Mouse (Mus musculus) hindbrain, postnatal 0 days (tissue): Measurements from ENCODE around the gene Rmnd1. TPM values are rescaled to one million over a fixed set of nuclear protein-coding genes. Genes with fewer than 3 reads are reported as not detected.

Experiments used
- ATAC-seq: fragments of 200-750 bp; cut with Nextera tagmentation; 2 replicates; pipeline ENCODE4 v1.8.0; 2017; ENCODE audit warnings: mild to moderate bottlenecking, moderate TSS enrichment, moderate library complexity
- DNase-seq: peaks from one replicate; pipeline ENCODE4 v3.0.0-alpha.2; 2015; ENCODE audit warnings: low spot score
- H3K27ac ChIP-seq: fragments of 300-500 bp; sonication (generic); 2 replicates; pipeline ENCODE4 v1.5.1; 2014; ENCODE audit warnings: mild to moderate bottlenecking
- H3K27me3 ChIP-seq: fragments of 300-500 bp; sonication (generic); 2 replicates; pipeline ENCODE4 v1.6.1; 2014; ENCODE audit warnings: low read length, mixed read lengths; ENCODE audit not compliant: insufficient read depth
- H3K36me3 ChIP-seq: fragments of 300-500 bp; sonication (generic); 2 replicates; pipeline ENCODE4 v1.6.1; 2014; ENCODE audit warnings: low read length, mixed read lengths; ENCODE audit not compliant: insufficient read depth
- H3K4me1 ChIP-seq: fragments of 300-500 bp; sonication (generic); 2 replicates; pipeline ENCODE4 v1.6.1; 2014; ENCODE audit warnings: antibody characterized with exemption, low read length, mixed read lengths; ENCODE audit not compliant: insufficient read depth
- H3K4me2 ChIP-seq: fragments of 300-500 bp; sonication (generic); 2 replicates; pipeline ENCODE4 v1.6.1; 2014; ENCODE audit warnings: low read depth, mild to moderate bottlenecking, low read length, moderate library complexity, mixed read lengths
- H3K4me3 ChIP-seq: fragments of 300-500 bp; sonication (generic); 2 replicates; pipeline ENCODE4 v1.5.1; 2014; ENCODE audit warnings: low read length
- H3K9ac ChIP-seq: fragments of 300-500 bp; sonication (generic); replicated peaks from 2 replicates; pipeline ENCODE4 v1.6.1; 2014; ENCODE audit warnings: mild to moderate bottlenecking, low read length, moderate library complexity, mixed read lengths
- H3K9me3 ChIP-seq: fragments of 300-500 bp; sonication (generic); 2 replicates; pipeline ENCODE4 v1.6.1; 2016; ENCODE audit warnings: low read length, mixed read lengths
- CTCF ChIP-seq: IDR thresholded peaks from 2 replicates; pipeline ENCODE4 v1.5.1; 2016; ENCODE audit warnings: antibody characterized with exemption, control low read depth, low read depth
- WGBS: fragments of 180-500 bp; shearing (Covaris S2); extraction: QIAGEN DNeasy Blood & Tissue Kit; methylation state at CpG from one replicate; pipeline ENCODE4 v1.1.7; 2014; 5-methylcytosine and 5-hydroxymethylcytosine counted together
- polyA plus RNA-seq: library from polyadenylated mRNA; unstranded; fragments of >200 nt; fragmentation: Nextera tagmentation; extraction: Ambion mirVana; gene quantifications from 2 replicates; pipeline ENCODE4 v1.2.1, GENCODE M21; 2015
- total RNA-seq: library from RNA; depleted of rRNA; stranded (reverse); fragments of >200 nt; gene quantifications from 2 replicates; pipeline ENCODE4 v1.2.3, GENCODE M21; 2014; rRNA removed

The Rmnd1 gene
- total RNA-seq (24.7 and 56.8 TPM in 2 replicates), polyA plus RNA-seq (25.6 and 30.0 TPM in 2 replicates)

DNA sequence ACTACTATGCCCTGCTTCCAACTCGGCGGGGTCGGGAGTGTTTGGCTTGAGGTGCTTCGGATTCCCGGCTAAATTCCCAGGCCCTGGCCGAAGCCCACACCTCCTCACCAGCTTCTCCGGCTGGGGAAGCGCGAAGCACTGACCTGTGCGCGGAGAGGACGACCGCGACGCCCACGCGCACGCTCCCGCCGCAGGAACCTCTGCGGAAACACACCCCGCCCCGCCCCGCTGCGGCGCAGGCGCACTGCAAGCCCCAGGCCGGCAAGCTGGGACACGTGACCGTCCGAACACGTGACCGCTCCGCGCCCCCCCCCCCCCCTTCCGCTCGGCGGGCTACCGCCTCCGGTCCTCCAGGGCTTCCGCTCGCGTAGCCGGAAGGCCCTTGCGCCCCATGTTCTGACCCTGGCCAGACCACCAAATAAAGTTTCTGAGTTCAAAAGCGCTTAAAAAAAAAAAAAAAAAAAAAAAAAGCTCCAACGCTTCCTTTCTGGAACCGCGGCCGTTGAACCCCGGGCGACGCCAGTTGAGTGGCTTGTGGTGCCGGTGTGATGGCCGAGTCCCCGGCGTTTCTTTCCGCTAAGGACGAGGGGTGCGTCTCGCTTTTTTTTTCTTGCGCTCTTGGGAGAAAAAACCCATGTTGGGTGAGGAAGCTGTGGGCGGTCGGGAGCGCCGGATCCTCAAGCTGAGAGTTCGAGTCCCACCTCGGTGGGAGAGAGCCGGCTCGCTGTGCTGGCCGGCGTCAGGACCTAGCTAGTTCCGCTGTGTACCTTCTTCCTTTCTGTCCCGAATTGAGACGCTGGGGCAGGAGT is at the start of gene Rmnd1, which contains the start of gene Armt1:
Gene Rmnd1, minus strand, starts transcription at position 266 of the 809 bp plus-strand sequence.
Gene Armt1, plus strand, starts transcription at position 345 of the 809 bp plus-strand sequence.
- Histone ChIP-seq H3K27me3 (no peaks in the 10 kb centered on the region), H3K9me3 (no peaks in the 10 kb centered on the region), H3K36me3 (no peaks in the 10 kb centered on the region), H3K4me3 (peak within 1 kb of the TSS; percentile 70), H3K27ac (peak within 1 kb of the TSS; percentile 85), H3K9ac (peak within 1 kb of the TSS; percentile 74), H3K4me2 (peak within 1 kb of the TSS; percentile 91), H3K4me1 (0 out of 2 replicates have a peak, but pooled peaks cover 7% of the 10 kb centered on the region)
- ATAC-seq (peak; percentile 95), DNase-seq (peak; percentile 96)
- WGBS, result under 1% methylated on average over 71 of the region's 75 CpGs
- no peak for TF ChIP-seq CTCF

DNA sequence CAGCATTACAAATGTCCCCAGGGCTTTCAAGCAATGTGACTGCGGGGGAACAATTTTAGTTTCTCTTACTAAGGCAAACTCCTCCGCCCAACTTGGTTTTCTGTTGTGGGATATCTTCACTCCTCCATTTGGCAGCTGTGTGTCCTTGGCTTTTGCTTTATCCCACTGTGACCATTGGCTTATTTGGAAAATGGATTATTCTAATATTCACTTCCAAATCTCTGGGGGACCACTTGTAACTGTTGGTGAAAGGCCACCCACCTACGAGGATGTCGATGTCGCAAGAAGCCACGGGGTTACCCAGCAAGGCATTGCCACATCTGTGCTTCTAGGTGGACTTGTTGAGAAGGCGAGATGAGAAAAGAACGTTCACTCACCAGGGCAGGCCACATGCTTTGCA is 49.5 kb upstream of the Rmnd1 start:
- no peaks in the 10 kb centered on the region for H3K9me3 ChIP-seq

DNA sequence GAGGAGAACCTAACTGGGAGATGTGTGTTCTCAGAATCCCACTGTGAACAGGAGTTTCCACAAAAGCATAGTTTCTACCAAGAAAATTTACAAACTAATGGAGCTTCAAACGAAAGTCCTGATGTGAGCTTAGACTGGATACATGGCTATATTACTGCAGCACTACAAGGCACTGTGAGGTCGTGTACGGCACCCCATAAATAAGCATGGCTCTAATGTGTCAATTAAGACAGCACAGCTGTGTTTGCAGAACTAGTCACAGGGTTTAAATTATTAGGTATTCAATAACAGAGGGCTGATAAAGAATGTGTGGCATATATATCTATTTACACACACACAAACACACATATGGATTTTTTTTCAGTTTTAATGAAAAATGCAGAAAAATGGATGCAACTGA is 48.7 kb upstream of the Rmnd1 start:
- ATAC-seq (no peak), DNase-seq (no peak)
- 76% methylated on average over 3 of the region's 3 CpGs for WGBS
- Histone ChIP-seq H3K9me3 (no peaks in the 10 kb centered on the region), H3K27ac (no peak overlapping the region), H3K4me3 (no peak overlapping the region), H3K27me3 (no peaks in the 10 kb centered on the region), H3K36me3 (no peaks in the 10 kb centered on the region), H3K9ac (no peak overlapping the region), H3K4me2 (no peak overlapping the region), H3K4me1 (no peaks in the 10 kb centered on the region)
- TF ChIP-seq CTCF, result no peak

More for the DNA sequence above, 49.5 kb upstream of the Rmnd1 start:
- H3K4me1 ChIP-seq, result no peaks in the 10 kb centered on the region
- H3K9ac ChIP-seq, result no peak overlapping the region
- TF ChIP-seq CTCF, result no peak
- ATAC-seq (no peak), DNase-seq (no peak)
- no peaks in the 10 kb centered on the region for H3K27me3 ChIP-seq
- WGBS, result 88% methylated on average over 8 of the region's 8 CpGs
- H3K36me3 ChIP-seq, result no peaks in the 10 kb centered on the region
- no peak overlapping the region for H3K27ac ChIP-seq
- no peak overlapping the region for H3K4me3 ChIP-seq
- H3K4me2 ChIP-seq, result no peak overlapping the region

DNA sequence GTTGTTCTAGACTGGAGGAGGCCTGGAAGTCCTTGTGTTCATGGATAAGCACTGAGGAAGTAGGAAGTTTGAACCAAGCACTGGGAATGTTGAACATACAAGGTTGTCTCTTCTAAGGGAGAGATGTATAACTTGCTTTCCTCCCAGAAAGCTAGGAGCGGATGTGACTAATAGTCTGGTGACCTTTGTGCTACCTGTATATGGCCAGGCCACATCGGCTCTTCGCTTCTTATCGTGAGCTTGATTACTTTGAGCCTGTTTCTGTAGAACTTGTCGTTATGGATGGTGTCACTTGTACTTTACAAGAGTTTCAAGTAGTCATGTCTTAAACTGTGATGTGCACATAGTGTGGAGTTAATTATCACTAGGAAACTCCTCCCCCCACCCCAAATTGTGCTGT is 44.4 kb upstream of the Rmnd1 start:
- ATAC-seq (no peak), DNase-seq (no peak)
- WGBS, result 95% methylated on average over 5 of the region's 5 CpGs
- H3K4me1 ChIP-seq, result no peaks in the 10 kb centered on the region
- no peak overlapping the region for H3K27ac ChIP-seq
- no peak overlapping the region for H3K9ac ChIP-seq
- H3K4me2 ChIP-seq, result no peak overlapping the region
- H3K9me3 ChIP-seq, result no peaks in the 10 kb centered on the region
- H3K27me3 ChIP-seq, result no peaks in the 10 kb centered on the region
- TF ChIP-seq CTCF, result no peak
- H3K36me3 ChIP-seq, result no peaks in the 10 kb centered on the region
- no peak overlapping the region for H3K4me3 ChIP-seq

- H3K4me3 ChIP-seq, result no peak overlapping the region
- H3K4me1 ChIP-seq, result no peaks in the 10 kb centered on the region
- DNase-seq, result no peak
- no peak overlapping the region for H3K4me2 ChIP-seq
- 62% methylated on average over 3 of the region's 3 CpGs for WGBS
- H3K36me3 ChIP-seq, result no peaks in the 10 kb centered on the region
- TF ChIP-seq CTCF, result no peak
- no peak overlapping the region for H3K27ac ChIP-seq
- no peak for ATAC-seq
- H3K9me3 ChIP-seq, result no peaks in the 10 kb centered on the region
- no peak overlapping the region for H3K9ac ChIP-seq
- H3K27me3 ChIP-seq, result no peaks in the 10 kb centered on the region
These were observed 43.2 kb upstream of the Rmnd1 start for GRCm38 (mm10) chr10:4475431-4475830.

DNA sequence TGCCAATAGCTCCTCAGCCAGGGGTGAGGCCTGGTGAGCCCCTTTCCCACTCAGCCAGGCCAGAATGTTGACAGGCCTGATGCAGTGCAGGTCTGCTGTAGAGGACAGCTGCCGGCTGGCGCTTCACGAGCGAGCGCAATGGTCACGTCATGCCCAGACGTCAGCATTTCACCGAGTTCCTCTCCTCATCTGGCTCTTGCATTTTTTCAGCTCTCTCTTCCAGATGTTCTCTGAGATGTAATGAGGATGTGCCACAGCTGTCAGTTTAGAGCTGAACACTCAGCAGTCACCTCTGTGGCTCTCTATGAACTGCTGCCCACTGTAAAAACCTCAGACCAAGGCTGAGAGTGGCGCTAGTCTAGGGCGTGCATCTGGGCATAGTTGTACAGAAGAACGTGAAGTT is 41.4 kb upstream of the Rmnd1 start:
- Histone ChIP-seq H3K27me3 (no peaks in the 10 kb centered on the region), H3K9me3 (no peaks in the 10 kb centered on the region), H3K9ac (no peak overlapping the region), H3K4me1 (no peaks in the 10 kb centered on the region), H3K4me2 (no peak overlapping the region), H3K27ac (no peak overlapping the region), H3K36me3 (no peaks in the 10 kb centered on the region), H3K4me3 (no peak overlapping the region)
- 89% methylated on average over 11 of the region's 11 CpGs for WGBS
- DNase-seq (no peak), ATAC-seq (no peak)
- no peak for TF ChIP-seq CTCF

GRCm38 (mm10) chr10:4469406-4469805 is 37.2 kb upstream of the Rmnd1 start:
- Histone ChIP-seq H3K4me3 (no peak overlapping the region), H3K27me3 (no peaks in the 10 kb centered on the region), H3K36me3 (no peaks in the 10 kb centered on the region), H3K4me1 (no peaks in the 10 kb centered on the region), H3K4me2 (no peak overlapping the region), H3K9ac (no peak overlapping the region), H3K9me3 (no peaks in the 10 kb centered on the region), H3K27ac (no peak overlapping the region)
- 81% methylated on average over 3 of the region's 3 CpGs for WGBS
- no peak for TF ChIP-seq CTCF
- no peak for DNase-seq
- ATAC-seq, result no peak
